Mouse (Mus musculus) bone marrow macrophage, adult 2 months (primary cell): Measurements from ENCODE around the gene C5ar1.
"Not testable (repeated sequence)": the region's sequence is repeated elsewhere in the genome, so short reads cannot be mapped to it uniquely, and the experiment has no call there.

Experiments used
- CTCF ChIP-seq: IDR thresholded peaks from 2 replicates; pipeline ENCODE4 v1.5.1; 2012; ENCODE audit warnings: low read depth, mild to moderate bottlenecking, low read length, moderate library complexity
- POLR2A ChIP-seq: IDR thresholded peaks from 2 replicates; pipeline ENCODE4 v1.6.1; 2012; ENCODE audit warnings: mild to moderate bottlenecking, low read depth, low read length, borderline replicate concordance

DNA sequence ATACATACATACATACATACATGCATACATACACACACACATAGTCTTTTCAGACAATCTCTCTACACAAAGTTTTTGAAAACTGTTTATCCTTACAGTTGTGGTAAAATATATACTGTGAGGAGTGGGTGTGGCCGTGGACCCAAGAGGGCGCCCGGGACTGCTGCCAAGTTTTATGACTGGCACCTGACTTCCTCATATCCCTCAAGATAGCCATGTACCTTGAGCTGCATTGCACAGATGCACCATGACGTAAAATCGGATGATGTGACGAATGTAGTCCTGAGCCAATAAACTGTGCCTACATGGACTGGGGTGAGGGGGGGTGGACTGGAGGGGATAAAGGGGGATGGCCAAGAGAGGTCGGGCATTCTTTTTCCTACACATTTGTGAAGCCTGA is 7.3 kb upstream of the C5ar1 start:
- TF ChIP-seq CTCF, POLR2A: not testable (repeated sequence)
